Mouse (Mus musculus) thymus, postnatal 36 days (tissue): ENCODE data around the gene Ptprg.
"Not testable (repeated sequence)": the region's sequence is repeated elsewhere in the genome, so short reads cannot be mapped to it uniquely, and the experiment has no call there.

Source experiments
- DNase-seq, 2 experiments: peaks; one replicate each; pipeline ENCODE4 v3.0.0; 2022; ENCODE audit warnings: mixed read lengths in 2 of 2

The Ptprg gene

GRCm38 (mm10) chr14:12289747-12290146, 736.4 kb downstream of the Ptprg start:
- not testable (repeated sequence) for DNase-seq
